In the genomic region with DNA sequence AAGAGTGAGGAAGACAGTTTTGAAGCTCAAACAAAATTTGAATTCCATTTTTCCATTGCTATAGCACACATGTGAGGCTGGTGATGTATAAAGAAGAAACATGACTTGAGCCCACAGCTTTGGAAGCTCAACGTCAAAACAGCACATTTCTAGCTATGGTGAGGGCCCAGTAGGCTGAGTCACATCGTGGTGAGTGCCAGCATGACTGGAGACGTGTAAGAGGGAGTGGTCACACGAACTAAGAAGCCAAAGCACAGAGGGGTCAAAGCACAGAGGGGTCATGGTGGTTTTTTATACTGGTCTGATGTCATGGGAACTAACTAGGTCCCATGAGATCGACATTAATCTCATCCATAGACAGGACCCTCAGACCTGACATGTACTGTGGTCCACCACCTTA, we compare ENCODE assay signal across 22 mouse cellular contexts. TPM values are rescaled to one million over a fixed set of nuclear protein-coding genes. Genes with fewer than 3 reads are reported as not detected.
DNase-seq lines count a peak whose midpoint lies in the region; TF ChIP-seq lines count a peak whose summit lies in the region.
"Had no signal": no experiment of that assay in that cellular context is flagged by ENCODE, and none has a peak within 500 bp of the region (broad histone marks: within the 10 kb centered on the region; RNA-seq: fewer than 3 reads in every experiment).

No protein-coding gene starts in this region.

- DNase-seq in gastrocnemius, adult 18-20 months (ENCODE audit: low spot score): peak; percentile 14
- DNase-seq in gastrocnemius, adult 8-10 months (ENCODE audit: low spot score in 2 of 2): no peak
- DNase-seq in layer of hippocampus, adult 2 months (ENCODE audit: low spot score in 2 of 2): no peak
- DNase-seq in layer of hippocampus, adult 9-11 months: no peak
- DNase-seq in 3T3-L1 (ENCODE audit: low read depth, low spot score) (peak; percentile 57), NIH3T3 (ENCODE audit: low read depth) (peak; percentile 64)
- no peak for DNase-seq in cerebellum, adult 9-10 months
- DNase-seq in urinary bladder, postnatal 36 days (ENCODE audit: low spot score in 2 of 2): no peak
- DNase-seq: adrenal gland, adult 8-10 months; adrenal gland, postnatal 14 days; adrenal gland, postnatal 36 days; B cell, adult 2 months; cerebellum, adult 11 months; cerebellum, adult 18-20 months; cerebellum, adult 8-10 months; cerebellum, postnatal 10 days; cerebellum, postnatal 25 days; forebrain, postnatal 0 days had no signal

- no peak overlapping the region for H3K4me3 ChIP-seq in layer of hippocampus, adult 2 months
- H3K4me3 ChIP-seq: embryonic facial prominence, embryonic 10.5 days; embryonic facial prominence, embryonic 12.5 days; forebrain, embryonic 13.5 days; forebrain, embryonic 15.5 days had no signal

- TF ChIP-seq CTCF in layer of hippocampus, adult 2 months (conservative IDR thresholded peaks at IDR 0.05): no peak

- 0 out of 2 replicates have a peak overlapping the region, but pooled peaks have one; percentile 7 for H3K27ac ChIP-seq in layer of hippocampus, adult 2 months
- H3K27ac ChIP-seq: embryonic facial prominence, embryonic 10.5 days; embryonic facial prominence, embryonic 12.5 days; forebrain, embryonic 13.5 days; forebrain, embryonic 15.5 days had no signal

RNA-seq across cellular contexts. Expression of a gene that starts 10.7 kb away (rescaled TPM):
- 1 to 10 TPM; 7.9 to 9.0 TPM for total RNA-seq in gastrocnemius, adult 18-20 months (2021)
- 10 to 100 TPM in 1 of 4 experiments, 1 to 10 TPM in 3; 5.1 to 11.7 (median 6.9) TPM for total RNA-seq in gastrocnemius, adult 8-10 months (2022)
- total RNA-seq in layer of hippocampus, adult 2 months (2021): 100 to 1,000 TPM in 1 of 2 experiments, 10 to 100 TPM in 1; 98.9 to 106 TPM

Comparison
In these comparisons a context has a peak if more than half of its experiments do, and no peak if none do; other contexts are left out.
1. DNase-seq: peak in gastrocnemius, adult 18-20 months (single experiment), 3T3-L1 (single experiment) and NIH3T3 (single experiment); none in gastrocnemius, adult 8-10 months (0 of 2), layer of hippocampus, adult 2 months (0 of 2), layer of hippocampus, adult 9-11 months (single experiment), cerebellum, adult 9-10 months (single experiment) and urinary bladder, postnatal 36 days (0 of 2).
2. RNA of a gene that starts 10.7 kb away (total RNA-seq): 98.9 to 106 TPM in layer of hippocampus, adult 2 months; 7.9 to 9.0 TPM in gastrocnemius, adult 18-20 months and 5.1 to 11.7 TPM in gastrocnemius, adult 8-10 months; every median in the first group is over 4 times any median in the second.